Mouse (Mus musculus): ENCODE data around the gene Ankrd44.

DNA sequence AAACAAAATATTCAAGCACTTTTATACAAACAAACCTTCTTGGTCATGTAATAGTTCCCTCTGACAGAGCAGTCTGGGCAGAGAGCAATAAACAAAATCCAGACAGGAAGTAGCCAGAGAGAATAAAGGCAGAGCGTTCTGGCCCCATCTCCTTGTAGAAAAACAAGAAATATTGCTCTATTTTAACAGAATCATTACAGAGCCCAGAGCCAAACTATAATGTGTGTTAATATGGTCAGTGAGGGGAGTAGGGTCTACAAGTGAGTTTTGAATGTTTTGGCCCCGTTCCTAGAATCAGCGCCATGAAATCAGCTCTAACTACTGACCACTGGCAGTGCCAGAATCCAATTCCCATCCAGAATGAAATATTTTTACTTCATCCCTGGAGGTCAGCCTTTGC lies 38.3 kb downstream of the Ankrd44 start:
- TF ChIP-seq POLR2A (IDR thresholded peaks at IDR 0.05; ENCODE audit: borderline replicate concordance, insufficient read depth, low read length), result no peak
- TF ChIP-seq CTCF (IDR thresholded peaks at IDR 0.05; ENCODE audit: borderline replicate concordance, insufficient read depth, low read depth, low read length), result no peak
